Mouse (Mus musculus): ENCODE measurements at regions not wholly inside any gene's neighbourhood (a gene's known extent, or its start where the extent isn't known, plus 50 kb on each side); places are given as distances from the start of the nearest gene placed in this dataset.

DNA sequence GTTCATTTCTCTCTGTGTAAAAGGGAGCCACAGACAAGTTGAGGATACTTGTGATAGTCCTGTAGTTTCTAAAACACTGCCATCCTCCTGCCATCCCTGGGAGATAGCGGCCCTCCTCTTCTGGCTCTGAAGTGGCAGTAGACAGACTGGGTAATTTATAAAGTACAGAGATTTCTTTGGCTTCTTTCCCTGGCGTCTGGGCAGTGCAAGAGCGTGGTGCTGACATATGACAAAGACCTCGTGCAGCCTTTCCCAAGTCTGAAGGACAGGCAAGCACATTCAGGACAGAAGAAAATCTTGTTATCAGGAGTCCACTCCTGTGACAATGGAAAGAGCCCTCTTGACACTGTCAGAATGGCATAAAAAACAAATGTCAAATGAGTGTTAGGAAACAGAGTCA lies 175.9 kb upstream of the Rreb1 start:
- Histone ChIP-seq H3K27ac (ENCODE audit: insufficient read depth, low read depth) (no peak overlapping the region), H3K79me2 (replicated peaks; ENCODE audit: control insufficient read depth, extremely low read depth, insufficient read depth, poor library complexity, severe bottlenecking) (no peaks in the 10 kb centered on the region), H3K4me2 (ENCODE audit: insufficient read depth, low read depth, poor library complexity, severe bottlenecking) (no peak overlapping the region), H3K36me3 (replicated peaks in 1 of 2; ENCODE audit: control insufficient read depth in 1 of 2, insufficient read depth in 1 of 2, low read length in 1 of 2) (no peaks in the 10 kb centered on the region), H3K27me3 (replicated peaks) (no peaks in the 10 kb centered on the region), H3K4me1 (ENCODE audit: control insufficient read depth in 1 of 2, insufficient read depth in 2 of 2) (peaks cover 4 to 8% of the 10 kb centered on the region in 2 experiments), H3K9me3 (replicated peaks; ENCODE audit: low read length) (no peaks in the 10 kb centered on the region), H3K4me3 (replicated peaks in 1 of 3; ENCODE audit: low read depth in 2 of 3, low read length in 2 of 3, poor library complexity in 1 of 3) (no peak overlapping the region), H3K9ac (ENCODE audit: insufficient read depth, low read depth) (no peak overlapping the region)
- in situ Hi-C loops (cut with MboI; ENCODE audit: low pct_ligation_motif_present, low pct_unique_long_range_greater_than_20kb, low sequenced_read_pairs): no loop called here
- DNase-seq (ENCODE audit: extremely low read depth): no peak
- dilution Hi-C loops (cut with MboI; ENCODE audit: extremely low pct_ligation_motif_present, extremely low pct_unique_long_range_greater_than_20kb, low sequenced_read_pairs): no loop called here
- TF ChIP-seq JUN (IDR thresholded peaks at IDR 0.05; ENCODE audit: insufficient read depth, low read depth, low read length) (no peak), MAFK (IDR thresholded peaks at IDR 0.05; ENCODE audit: insufficient replicate concordance, low read length) (no peak), JUND (conservative IDR thresholded peaks at IDR 0.05; ENCODE audit: low read depth, low read length) (no peak), MEF2A (IDR thresholded peaks at IDR 0.05; ENCODE audit: borderline replicate concordance, low read depth, low read length) (no peak), EP300 (IDR thresholded peaks at IDR 0.05; ENCODE audit: low read length) (no peak), NELFE (IDR thresholded peaks at IDR 0.05; ENCODE audit: low read depth, low read length) (no peak), CTCF (conservative IDR thresholded peaks at IDR 0.05 in 1 of 2, IDR thresholded peaks at IDR 0.05 in 1 of 2; ENCODE audit: low read depth in 2 of 2, low read length in 2 of 2) (no peak), ELF1 (IDR thresholded peaks at IDR 0.05; ENCODE audit: low read depth, low read length) (no peak), HCFC1 (IDR thresholded peaks at IDR 0.05; ENCODE audit: low read depth, low read length) (no peak), E2F4 (IDR thresholded peaks at IDR 0.05; ENCODE audit: insufficient replicate concordance, low read depth, low read length) (no peak), KAT2A (IDR thresholded peaks at IDR 0.05; ENCODE audit: insufficient replicate concordance, low read length) (no peak)

DNA sequence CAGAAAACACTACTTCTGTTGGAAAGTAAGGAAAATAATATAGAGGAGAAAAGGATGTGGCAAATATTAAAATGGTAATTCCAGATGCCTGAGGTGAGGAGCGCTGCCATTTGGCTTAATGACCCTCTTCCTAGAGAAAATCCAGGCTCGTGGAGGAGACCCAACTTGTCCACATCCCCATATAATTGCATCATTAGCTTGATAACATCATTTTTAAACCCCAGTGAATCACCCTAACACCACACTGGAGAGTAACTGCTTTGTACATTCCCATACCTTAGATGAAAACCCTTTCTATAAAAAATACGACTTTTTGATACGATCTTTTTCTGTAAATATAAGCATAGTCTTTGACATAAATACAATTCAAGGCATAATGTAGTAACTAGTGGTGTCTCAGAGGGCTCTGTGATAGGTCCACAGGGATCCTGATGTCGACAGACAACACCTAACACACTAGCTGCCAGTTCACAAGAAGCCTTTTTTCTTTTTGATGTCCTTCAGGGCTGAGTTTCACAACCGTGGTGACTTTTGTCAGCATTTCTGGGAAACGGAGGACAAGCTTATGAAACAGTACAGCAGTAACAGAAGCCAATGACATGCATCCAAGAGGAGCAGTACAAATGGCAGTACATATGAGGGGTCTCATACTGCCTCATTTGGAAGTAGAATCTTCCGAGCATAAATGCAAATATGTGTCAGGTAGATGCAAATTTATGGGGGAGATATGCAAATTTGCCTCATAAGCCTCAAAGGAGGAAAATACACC lies 174.8 kb upstream of the Rreb1 start:
- H3K79me2 ChIP-seq (replicated peaks; ENCODE audit: control insufficient read depth, extremely low read depth, insufficient read depth, poor library complexity, severe bottlenecking): no peaks in the 10 kb centered on the region
- H3K4me3 ChIP-seq (replicated peaks in 1 of 3; ENCODE audit: low read depth in 2 of 3, low read length in 2 of 3, poor library complexity in 1 of 3): no peak overlapping the region
- in situ Hi-C loops (cut with MboI; ENCODE audit: low pct_ligation_motif_present, low pct_unique_long_range_greater_than_20kb, low sequenced_read_pairs): no loop called here
- H3K27me3 ChIP-seq (replicated peaks): no peaks in the 10 kb centered on the region
- peaks cover 4 to 8% of the 10 kb centered on the region in 2 experiments for H3K4me1 ChIP-seq (ENCODE audit: control insufficient read depth in 1 of 2, insufficient read depth in 2 of 2)
- no peak for TF ChIP-seq CHD2 (IDR thresholded peaks at IDR 0.05; ENCODE audit: low read length)
- no peak for TF ChIP-seq POLR2A (IDR thresholded peaks at IDR 0.05; ENCODE audit: low read depth, low read length)
- TF ChIP-seq RCOR1 (conservative IDR thresholded peaks at IDR 0.05; ENCODE audit: low read depth, low read length): no peak
- TF ChIP-seq SIN3A (IDR thresholded peaks at IDR 0.05; ENCODE audit: low read length): no peak
- H3K9me3 ChIP-seq (replicated peaks; ENCODE audit: low read length): no peaks in the 10 kb centered on the region
- no peaks in the 10 kb centered on the region for H3K36me3 ChIP-seq (replicated peaks in 1 of 2; ENCODE audit: control insufficient read depth in 1 of 2, insufficient read depth in 1 of 2, low read length in 1 of 2)
- no peak overlapping the region for H3K27ac ChIP-seq (ENCODE audit: insufficient read depth, low read depth)
- dilution Hi-C loops (cut with MboI; ENCODE audit: extremely low pct_ligation_motif_present, extremely low pct_unique_long_range_greater_than_20kb, low sequenced_read_pairs): no loop called here
- H3K4me2 ChIP-seq (ENCODE audit: insufficient read depth, low read depth, poor library complexity, severe bottlenecking): no peak overlapping the region
- DNase-seq (ENCODE audit: extremely low read depth): no peak
- H3K9ac ChIP-seq (ENCODE audit: insufficient read depth, low read depth): no peak overlapping the region
